Mouse (Mus musculus) stomach, embryonic 14.5 days (tissue): ENCODE measurements around the gene Tmem59. TPM values are rescaled to one million over a fixed set of nuclear protein-coding genes. Genes with fewer than 3 reads are reported as not detected.
A peak's percentile ranks its signal among the peaks of the same experiment; 100 is the strongest.

Source experiments
- ATAC-seq: fragments of 200-750 bp; cut with Nextera tagmentation; 2 replicates; pipeline ENCODE4 v1.8.0; 2017; ENCODE audit warnings: low read depth, moderate TSS enrichment; ENCODE audit not compliant: insufficient number of reproducible peaks, insufficient read depth, low FRiP score
- H3K27ac ChIP-seq: fragments of 300-500 bp; sonication (generic); 2 replicates; pipeline ENCODE4 v1.5.1; 2014; ENCODE audit warnings: mild to moderate bottlenecking, low read length, moderate library complexity, mixed read lengths
- H3K27me3 ChIP-seq: fragments of 300-500 bp; sonication (generic); 2 replicates; pipeline ENCODE4 v1.6.1; 2014; ENCODE audit warnings: low read length, control low read depth, mixed read lengths; ENCODE audit not compliant: control insufficient read depth, insufficient read depth
- H3K36me3 ChIP-seq: fragments of 300-500 bp; sonication (generic); 2 replicates; pipeline ENCODE4 v1.6.1; 2014; ENCODE audit warnings: mild to moderate bottlenecking, control low read depth, low read length, moderate library complexity, mixed read lengths; ENCODE audit not compliant: control insufficient read depth, insufficient read depth
- H3K4me1 ChIP-seq: fragments of 300-500 bp; sonication (generic); 2 replicates; pipeline ENCODE4 v1.6.1; 2014; ENCODE audit warnings: low read length, control low read depth, mixed read lengths; ENCODE audit not compliant: control insufficient read depth, insufficient read depth
- H3K4me2 ChIP-seq: fragments of 300-500 bp; sonication (generic); replicated peaks from 2 replicates; pipeline ENCODE4 v1.6.1; 2014; ENCODE audit warnings: low read depth, low read length, control low read depth
- H3K4me3 ChIP-seq: fragments of 300-500 bp; sonication (generic); 2 replicates; pipeline ENCODE4 v1.5.1; 2014; ENCODE audit warnings: low read depth, low read length, control low read depth
- H3K9ac ChIP-seq: fragments of 300-500 bp; sonication (generic); replicated peaks from 2 replicates; pipeline ENCODE4 v1.6.1; 2014; ENCODE audit warnings: low read depth, mild to moderate bottlenecking, control low read depth, low read length, moderate library complexity, mixed read lengths
- H3K9me3 ChIP-seq: fragments of 300-500 bp; sonication (generic); 2 replicates; pipeline ENCODE4 v1.6.1; 2016; ENCODE audit warnings: low read depth, low read length, control low read depth; ENCODE audit not compliant: control insufficient read depth
- WGBS: fragments of 180-500 bp; shearing (Covaris S2); extraction: QIAGEN DNeasy Blood & Tissue Kit; methylation state at CpG from one replicate; pipeline ENCODE4 v1.1.7; 2014; 5-methylcytosine and 5-hydroxymethylcytosine counted together
- polyA plus RNA-seq: library from polyadenylated mRNA; unstranded; fragments of >200 nt; fragmentation: Nextera tagmentation; extraction: Ambion mirVana; gene quantifications from 2 replicates; pipeline ENCODE4 v1.2.1, GENCODE M21; 2014

The Tmem59 gene
- polyA plus RNA-seq, 1 experiment from 2014 or later = 384 TPM

- peaks cover 14% of the 10 kb centered on the region for H3K36me3 ChIP-seq
- H3K9me3 ChIP-seq = no peaks in the 10 kb centered on the region
- peaks cover 17% of the 10 kb centered on the region for H3K4me1 ChIP-seq
- WGBS = 82% methylated on average over 4 of the region's 4 CpGs
- no peak for ATAC-seq
- H3K27me3 ChIP-seq = no peaks in the 10 kb centered on the region
- H3K4me2 ChIP-seq = no peak overlapping the region
- no peak overlapping the region for H3K4me3 ChIP-seq
- no peak overlapping the region for H3K27ac ChIP-seq
- no peak overlapping the region for H3K9ac ChIP-seq
These were observed 5.0 kb downstream of the Tmem59 start for GRCm38 (mm10) chr4:107183203-107183602.

- H3K4me1 ChIP-seq = peaks cover 8% of the 10 kb centered on the region; the same call in 1 of the 2 replicates
- no peaks in the 10 kb centered on the region for H3K9me3 ChIP-seq
- no peak overlapping the region for H3K9ac ChIP-seq
- H3K4me3 ChIP-seq = no peak overlapping the region
- H3K36me3 ChIP-seq = peaks cover 36% of the 10 kb centered on the region
- H3K27ac ChIP-seq = no peak overlapping the region
- no peak overlapping the region for H3K4me2 ChIP-seq
- WGBS = 74% methylated on average over 3 of the region's 3 CpGs
- no peaks in the 10 kb centered on the region for H3K27me3 ChIP-seq
- ATAC-seq = no peak
These were observed 7.5 kb downstream of the Tmem59 start for GRCm38 (mm10) chr4:107185703-107186102.

GRCm38 (mm10) chr4:107193841-107194240, 15.6 kb downstream of the Tmem59 start:
- no peaks in the 10 kb centered on the region for H3K9me3 ChIP-seq
- peaks cover 65% of the 10 kb centered on the region for H3K36me3 ChIP-seq
- H3K4me1 ChIP-seq = no peaks in the 10 kb centered on the region
- H3K9ac ChIP-seq = no peak overlapping the region
- no peak overlapping the region for H3K4me3 ChIP-seq
- H3K27me3 ChIP-seq = no peaks in the 10 kb centered on the region
- H3K27ac ChIP-seq = no peak overlapping the region
- 96% methylated on average over 3 of the region's 3 CpGs for WGBS
- H3K4me2 ChIP-seq = no peak overlapping the region
- no peak for ATAC-seq

GRCm38 (mm10) chr4:107196454-107196853, 18.3 kb downstream of the Tmem59 start:
- 94% methylated on average over 2 of the region's 2 CpGs for WGBS
- no peak for ATAC-seq
- no peak overlapping the region for H3K9ac ChIP-seq
- no peak overlapping the region for H3K27ac ChIP-seq
- peaks cover 63% of the 10 kb centered on the region for H3K36me3 ChIP-seq
- H3K4me2 ChIP-seq = no peak overlapping the region
- H3K9me3 ChIP-seq = no peaks in the 10 kb centered on the region
- no peak overlapping the region for H3K4me3 ChIP-seq
- no peaks in the 10 kb centered on the region for H3K4me1 ChIP-seq
- no peaks in the 10 kb centered on the region for H3K27me3 ChIP-seq

- Histone ChIP-seq H3K36me3 (peaks cover 65% of the 10 kb centered on the region), H3K9me3 (no peaks in the 10 kb centered on the region), H3K4me1 (no peaks in the 10 kb centered on the region), H3K4me3 (no peak overlapping the region), H3K27ac (no peak overlapping the region), H3K4me2 (no peak overlapping the region), H3K9ac (no peak overlapping the region), H3K27me3 (no peaks in the 10 kb centered on the region)
- ATAC-seq = no peak
- 96% methylated on average over 5 of the region's 5 CpGs for whole genome bisulfite sequencing
These were observed 19.9 kb downstream of the Tmem59 start for GRCm38 (mm10) chr4:107198072-107198471.

GRCm38 (mm10) chr4:107201779-107202178, 23.6 kb downstream of the Tmem59 start:
- ATAC-seq = no peak
- no peak overlapping the region for H3K27ac ChIP-seq
- no peaks in the 10 kb centered on the region for H3K9me3 ChIP-seq
- peaks cover 52% of the 10 kb centered on the region for H3K36me3 ChIP-seq
- H3K9ac ChIP-seq = no peak overlapping the region
- WGBS = 93% methylated on average over 3 of the region's 3 CpGs
- no peak overlapping the region for H3K4me3 ChIP-seq
- H3K4me1 ChIP-seq = no peaks in the 10 kb centered on the region
- H3K27me3 ChIP-seq = no peaks in the 10 kb centered on the region
- H3K4me2 ChIP-seq = no peak overlapping the region

GRCm38 (mm10) chr4:107203001-107203400, 24.8 kb downstream of the Tmem59 start:
- Histone ChIP-seq H3K4me1 (no peaks in the 10 kb centered on the region), H3K4me2 (no peak overlapping the region), H3K36me3 (peaks cover 40% of the 10 kb centered on the region), H3K27me3 (no peaks in the 10 kb centered on the region), H3K27ac (no peak overlapping the region), H3K9me3 (no peaks in the 10 kb centered on the region), H3K9ac (no peak overlapping the region), H3K4me3 (no peak overlapping the region)
- no peak for ATAC-seq
- WGBS = 85% methylated on average over 7 of the region's 7 CpGs

GRCm38 (mm10) chr4:107207016-107207415, 28.8 kb downstream of the Tmem59 start:
- Histone ChIP-seq H3K4me3 (no peak overlapping the region), H3K27me3 (no peaks in the 10 kb centered on the region), H3K9me3 (no peaks in the 10 kb centered on the region), H3K36me3 (peaks cover 9% of the 10 kb centered on the region), H3K27ac (no peak overlapping the region), H3K4me2 (no peak overlapping the region), H3K9ac (no peak overlapping the region), H3K4me1 (no peaks in the 10 kb centered on the region)
- WGBS = 93% methylated on average over 2 of the region's 2 CpGs
- ATAC-seq = no peak

- Histone ChIP-seq H3K9me3 (no peaks in the 10 kb centered on the region), H3K27ac (peak within 1 kb of the TSS; percentile 4; the same call in 1 of the 2 replicates)
These were observed 30.7 kb downstream of the Tmem59 start, which contains the start of gene Ldlrad1 for GRCm38 (mm10) chr4:107208880-107209279. TSS of gene Ldlrad1 (plus strand) at chr4:107209180.

More at GRCm38 (mm10) chr4:107208880-107209279, 30.7 kb downstream of the Tmem59 start, which contains the start of gene Ldlrad1:
- Histone ChIP-seq H3K9ac (no peak within 1 kb of the TSS), H3K4me2 (no peak within 1 kb of the TSS), H3K4me1 (0 out of 2 replicates have a peak, but pooled peaks cover 3% of the 10 kb centered on the region), H3K27me3 (no peaks in the 10 kb centered on the region), H3K36me3 (peaks cover 7% of the 10 kb centered on the region), H3K4me3 (no peak within 1 kb of the TSS)
- no peak for ATAC-seq
- 83% methylated on average over 3 of the region's 3 CpGs for WGBS
